Mouse (Mus musculus): ENCODE data around the gene Ganc. TPM values are rescaled to one million over a fixed set of nuclear protein-coding genes. Genes with fewer than 3 reads are reported as not detected.

Ganc gene
- total RNA-seq, 1 experiment: 5.1 TPM

- peak overlapping the region; percentile 13 to 23; a peak in 2 of 4 replicates for H3K4me3 ChIP-seq (ENCODE audit: insufficient read depth in 1 of 2, low read depth in 1 of 2, low read length in 2 of 2, poor library complexity in 1 of 2, severe bottlenecking in 1 of 2)
- H3K9ac ChIP-seq (ENCODE audit: insufficient read depth, low read depth, low read length, poor library complexity, severe bottlenecking): peak overlapping the region; percentile 9; the same call in 1 of the 2 replicates
- H3K36me3 ChIP-seq (ENCODE audit: control insufficient read depth, insufficient read depth, low read length, poor library complexity, severe bottlenecking): no peaks in the 10 kb centered on the region
- DNase-seq (ENCODE audit: low read depth, low spot score): peak; percentile 22
- TF ChIP-seq ZC3H11A (IDR thresholded peaks at IDR 0.05; ENCODE audit: borderline replicate concordance, low read depth, low read length): no peak
- no peak for TF ChIP-seq MAFK (IDR thresholded peaks at IDR 0.05; ENCODE audit: insufficient read depth, low read depth, low read length)
- TF ChIP-seq HCFC1 (IDR thresholded peaks at IDR 0.05; ENCODE audit: borderline replicate concordance, insufficient read depth, low read length): no peak
- TF ChIP-seq CHD2 (IDR thresholded peaks at IDR 0.05; ENCODE audit: low read depth, low read length): no peak
- TF ChIP-seq ZNF384 (IDR thresholded peaks at IDR 0.05; ENCODE audit: low read depth, low read length): no peak
- in situ Hi-C loops (cut with MboI; ENCODE audit: low sequenced_read_pairs in 2 of 2, unreplicated experiment in 2 of 2): no loop called here
- peaks cover 0 to 25% of the 10 kb centered on the region in 2 experiments; a peak in 2 of 4 replicates for H3K4me1 ChIP-seq (ENCODE audit: control insufficient read depth in 2 of 2, insufficient read depth in 2 of 2, low read length in 2 of 2, poor library complexity in 1 of 2)
- H3K9me3 ChIP-seq (ENCODE audit: control insufficient read depth, insufficient read depth, low read depth, low read length): no peaks in the 10 kb centered on the region
- peak overlapping the region; percentile 63; the same call in 1 of the 2 replicates for H3K27ac ChIP-seq (ENCODE audit: insufficient read depth, low read depth, low read length, poor library complexity, severe bottlenecking)
These were observed 72.8 kb downstream of the Ganc start for GRCm38 (mm10) chr2:120476277-120477087.

GRCm38 (mm10) chr2:120478600-120478999, 74.9 kb downstream of the Ganc start:
- TF ChIP-seq MAFK (IDR thresholded peaks at IDR 0.05; ENCODE audit: insufficient read depth, low read depth, low read length) (no peak), CHD2 (IDR thresholded peaks at IDR 0.05; ENCODE audit: low read depth, low read length) (no peak), ZC3H11A (IDR thresholded peaks at IDR 0.05; ENCODE audit: borderline replicate concordance, low read depth, low read length) (peak; percentile 79), HCFC1 (IDR thresholded peaks at IDR 0.05; ENCODE audit: borderline replicate concordance, insufficient read depth, low read length) (no peak), ZNF384 (IDR thresholded peaks at IDR 0.05; ENCODE audit: low read depth, low read length) (no peak)
- Histone ChIP-seq H3K4me3 (ENCODE audit: insufficient read depth in 1 of 2, low read depth in 1 of 2, low read length in 2 of 2, poor library complexity in 1 of 2, severe bottlenecking in 1 of 2) (no peak overlapping the region), H3K36me3 (ENCODE audit: control insufficient read depth, insufficient read depth, low read length, poor library complexity, severe bottlenecking) (no peaks in the 10 kb centered on the region), H3K27ac (ENCODE audit: insufficient read depth, low read depth, low read length, poor library complexity, severe bottlenecking) (no peak overlapping the region), H3K4me1 (ENCODE audit: control insufficient read depth in 2 of 2, insufficient read depth in 2 of 2, low read length in 2 of 2, poor library complexity in 1 of 2) (peaks cover 0 to 18% of the 10 kb centered on the region in 2 experiments; a peak in 2 of 4 replicates), H3K9ac (ENCODE audit: insufficient read depth, low read depth, low read length, poor library complexity, severe bottlenecking) (no peak overlapping the region), H3K9me3 (ENCODE audit: control insufficient read depth, insufficient read depth, low read depth, low read length) (no peaks in the 10 kb centered on the region)
- DNase-seq (ENCODE audit: low read depth, low spot score): peak; percentile 64
- in situ Hi-C loops (cut with MboI; ENCODE audit: low sequenced_read_pairs in 2 of 2, unreplicated experiment in 2 of 2): no loop called here

GRCm38 (mm10) chr2:120481921-120482320, 78.2 kb downstream of the Ganc start:
- H3K27ac ChIP-seq (ENCODE audit: insufficient read depth, low read depth, low read length, poor library complexity, severe bottlenecking): no peak overlapping the region
- TF ChIP-seq ZC3H11A (IDR thresholded peaks at IDR 0.05; ENCODE audit: borderline replicate concordance, low read depth, low read length): no peak
- no peak for TF ChIP-seq MAFK (IDR thresholded peaks at IDR 0.05; ENCODE audit: insufficient read depth, low read depth, low read length)
- TF ChIP-seq CHD2 (IDR thresholded peaks at IDR 0.05; ENCODE audit: low read depth, low read length): no peak
- no peak for TF ChIP-seq HCFC1 (IDR thresholded peaks at IDR 0.05; ENCODE audit: borderline replicate concordance, insufficient read depth, low read length)
- no peak for TF ChIP-seq ZNF384 (IDR thresholded peaks at IDR 0.05; ENCODE audit: low read depth, low read length)
- H3K9me3 ChIP-seq (ENCODE audit: control insufficient read depth, insufficient read depth, low read depth, low read length): no peaks in the 10 kb centered on the region
- peaks cover 0 to 4% of the 10 kb centered on the region in 2 experiments; a peak in 1 of 4 replicates for H3K4me1 ChIP-seq (ENCODE audit: control insufficient read depth in 2 of 2, insufficient read depth in 2 of 2, low read length in 2 of 2, poor library complexity in 1 of 2)
- in situ Hi-C loops (cut with MboI; ENCODE audit: low sequenced_read_pairs in 2 of 2, unreplicated experiment in 2 of 2): no loop called here
- no peak overlapping the region for H3K9ac ChIP-seq (ENCODE audit: insufficient read depth, low read depth, low read length, poor library complexity, severe bottlenecking)
- H3K36me3 ChIP-seq (ENCODE audit: control insufficient read depth, insufficient read depth, low read length, poor library complexity, severe bottlenecking): peaks cover 3% of the 10 kb centered on the region; the same call in 1 of the 2 replicates
- DNase-seq (ENCODE audit: low read depth, low spot score): no peak
- H3K4me3 ChIP-seq (ENCODE audit: insufficient read depth in 1 of 2, low read depth in 1 of 2, low read length in 2 of 2, poor library complexity in 1 of 2, severe bottlenecking in 1 of 2): no peak overlapping the region

GRCm38 (mm10) chr2:120482506-120483389, 79.1 kb downstream of the Ganc start:
- in situ Hi-C loops (cut with MboI; ENCODE audit: low sequenced_read_pairs in 2 of 2, unreplicated experiment in 2 of 2): no loop called here
- Histone ChIP-seq H3K36me3 (ENCODE audit: control insufficient read depth, insufficient read depth, low read length, poor library complexity, severe bottlenecking) (peaks cover 3% of the 10 kb centered on the region; the same call in 1 of the 2 replicates), H3K9ac (ENCODE audit: insufficient read depth, low read depth, low read length, poor library complexity, severe bottlenecking) (no peak overlapping the region), H3K27ac (ENCODE audit: insufficient read depth, low read depth, low read length, poor library complexity, severe bottlenecking) (no peak overlapping the region), H3K4me3 (ENCODE audit: insufficient read depth in 1 of 2, low read depth in 1 of 2, low read length in 2 of 2, poor library complexity in 1 of 2, severe bottlenecking in 1 of 2) (no peak overlapping the region), H3K9me3 (ENCODE audit: control insufficient read depth, insufficient read depth, low read depth, low read length) (no peaks in the 10 kb centered on the region), H3K4me1 (ENCODE audit: control insufficient read depth in 2 of 2, insufficient read depth in 2 of 2, low read length in 2 of 2, poor library complexity in 1 of 2) (peaks cover 0 to 2% of the 10 kb centered on the region in 2 experiments; a peak in 1 of 4 replicates)
- no peak for TF ChIP-seq MAFK (IDR thresholded peaks at IDR 0.05; ENCODE audit: insufficient read depth, low read depth, low read length)
- TF ChIP-seq ZC3H11A (IDR thresholded peaks at IDR 0.05; ENCODE audit: borderline replicate concordance, low read depth, low read length): no peak
- no peak for TF ChIP-seq CHD2 (IDR thresholded peaks at IDR 0.05; ENCODE audit: low read depth, low read length)
- no peak for TF ChIP-seq ZNF384 (IDR thresholded peaks at IDR 0.05; ENCODE audit: low read depth, low read length)
- TF ChIP-seq HCFC1 (IDR thresholded peaks at IDR 0.05; ENCODE audit: borderline replicate concordance, insufficient read depth, low read length): no peak
- DNase-seq (ENCODE audit: low read depth, low spot score): no peak
